Mouse (Mus musculus): Measurements from ENCODE around the gene Lman2l. TPM values are rescaled to one million over a fixed set of nuclear protein-coding genes. Genes with fewer than 3 reads are reported as not detected.
A peak's percentile ranks its signal among the peaks of the same experiment; 100 is the strongest.

The Lman2l gene
- polyA plus RNA-seq, 1 experiment from 2014 or later, result 40.9 TPM

DNA sequence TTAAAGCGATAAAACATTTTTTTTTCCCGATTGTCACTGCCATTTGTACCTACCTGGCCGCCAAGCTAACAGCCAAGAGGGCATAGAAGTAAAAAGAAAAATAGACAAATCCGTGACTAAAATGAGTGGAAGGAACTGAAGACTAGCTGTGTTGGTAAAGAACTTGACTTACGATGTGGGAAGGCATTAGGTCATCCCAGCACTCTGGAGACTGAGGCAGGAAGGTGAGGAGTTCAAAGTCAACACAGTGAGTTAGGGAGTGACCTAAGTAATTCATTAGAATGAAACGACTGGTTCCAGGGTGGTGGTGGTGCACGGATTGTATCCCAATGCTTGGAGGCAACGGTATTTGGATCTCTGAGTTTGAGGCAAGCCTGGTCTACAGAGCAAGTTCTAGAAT, 437 bp upstream of the Lman2l start:
- no peaks in the 10 kb centered on the region for H3K36me3 ChIP-seq (ENCODE audit: control insufficient read depth, insufficient read depth, low read length)
- WGBS, result 45% methylated on average over 8 of the region's 8 CpGs
- peak overlapping the region; percentile 60; the same call in 1 of the 2 replicates for H3K27ac ChIP-seq (ENCODE audit: low read depth, low read length)
- H3K9ac ChIP-seq (ENCODE audit: low read length), result 0 out of 2 replicates have a peak overlapping the region, but pooled peaks have one; percentile 10
- H3K4me3 ChIP-seq (ENCODE audit: low read depth, low read length), result no peak overlapping the region
- ATAC-seq (replicated peaks; ENCODE audit: low FRiP score), result peak; percentile 52; the same call in 1 of the 2 replicates
- no peaks in the 10 kb centered on the region for H3K4me1 ChIP-seq (replicated peaks; ENCODE audit: control insufficient read depth, insufficient read depth, low read length)
- H3K9me3 ChIP-seq (ENCODE audit: control insufficient read depth, low read length), result no peaks in the 10 kb centered on the region
- peak overlapping the region; percentile 32 for H3K4me2 ChIP-seq (ENCODE audit: low read depth, low read length, severe bottlenecking)
- no peaks in the 10 kb centered on the region for H3K27me3 ChIP-seq (ENCODE audit: control insufficient read depth, insufficient read depth, low read length)
- DNase-seq (ENCODE audit: low spot score), result no peak

DNA sequence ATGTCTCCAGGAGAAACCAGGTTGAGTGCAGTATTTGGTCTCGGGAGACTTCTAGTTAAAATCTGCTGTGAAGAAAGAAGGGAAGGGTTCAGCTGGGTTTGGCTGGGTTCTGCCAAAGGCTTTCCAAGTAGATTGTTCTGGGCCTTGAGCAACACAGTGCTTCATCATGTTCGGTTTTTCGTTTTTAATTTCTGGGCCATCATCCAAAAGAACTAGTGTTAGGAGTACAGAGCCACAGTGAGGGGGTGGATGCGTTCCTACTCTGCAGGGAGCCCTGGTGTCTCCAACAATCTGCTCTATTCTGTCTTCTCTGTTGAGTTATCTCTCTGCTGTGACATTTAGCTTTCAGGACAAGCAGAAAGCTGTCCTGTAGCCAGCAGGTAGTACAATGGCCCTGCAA, 4.0 kb downstream of the Lman2l start:
- DNase-seq (ENCODE audit: low spot score) (no peak), ATAC-seq (replicated peaks; ENCODE audit: low FRiP score) (no peak)
- Histone ChIP-seq H3K9ac (ENCODE audit: low read length) (no peak overlapping the region), H3K4me3 (ENCODE audit: low read depth, low read length) (no peak overlapping the region), H3K36me3 (ENCODE audit: control insufficient read depth, insufficient read depth, low read length) (peaks cover 16% of the 10 kb centered on the region; the same call in 1 of the 2 replicates), H3K27me3 (ENCODE audit: control insufficient read depth, insufficient read depth, low read length) (no peaks in the 10 kb centered on the region), H3K4me1 (replicated peaks; ENCODE audit: control insufficient read depth, insufficient read depth, low read length) (no peaks in the 10 kb centered on the region), H3K27ac (ENCODE audit: low read depth, low read length) (no peak overlapping the region), H3K9me3 (ENCODE audit: control insufficient read depth, low read length) (no peaks in the 10 kb centered on the region), H3K4me2 (ENCODE audit: low read depth, low read length, severe bottlenecking) (no peak overlapping the region)
- whole genome bisulfite sequencing, result 90% methylated on average over 4 of the region's 4 CpGs

DNA sequence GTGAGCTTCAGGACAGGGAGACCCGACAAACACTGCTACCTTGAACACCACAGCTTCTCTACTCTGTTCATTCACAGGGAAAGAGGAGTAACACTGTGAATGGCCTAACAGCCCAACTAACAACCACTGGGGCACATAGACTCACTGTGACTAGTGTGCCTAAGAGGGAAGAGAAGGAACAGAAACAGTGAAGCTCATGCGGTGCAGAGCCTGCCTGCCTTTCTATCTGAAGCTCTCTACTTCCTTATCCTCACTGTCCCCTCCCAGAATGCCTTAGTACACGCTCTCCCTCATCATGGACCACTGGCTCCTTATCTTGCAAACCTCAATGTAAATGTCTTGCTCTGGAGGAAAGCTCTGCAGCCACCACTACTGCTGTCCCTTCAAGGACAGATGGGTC, 7.8 kb downstream of the Lman2l start:
- no peak overlapping the region for H3K4me2 ChIP-seq (ENCODE audit: low read depth, low read length, severe bottlenecking)
- H3K9ac ChIP-seq (ENCODE audit: low read length), result no peak overlapping the region
- H3K27me3 ChIP-seq (ENCODE audit: control insufficient read depth, insufficient read depth, low read length), result no peaks in the 10 kb centered on the region
- DNase-seq (ENCODE audit: low spot score) (no peak), ATAC-seq (replicated peaks; ENCODE audit: low FRiP score) (no peak)
- H3K36me3 ChIP-seq (ENCODE audit: control insufficient read depth, insufficient read depth, low read length), result peaks cover 16% of the 10 kb centered on the region; the same call in 1 of the 2 replicates
- H3K27ac ChIP-seq (ENCODE audit: low read depth, low read length), result no peak overlapping the region
- H3K4me1 ChIP-seq (replicated peaks; ENCODE audit: control insufficient read depth, insufficient read depth, low read length), result no peaks in the 10 kb centered on the region
- no peaks in the 10 kb centered on the region for H3K9me3 ChIP-seq (ENCODE audit: control insufficient read depth, low read length)
- H3K4me3 ChIP-seq (ENCODE audit: low read depth, low read length), result no peak overlapping the region
- WGBS, result 94% methylated on average over 3 of the region's 3 CpGs

DNA sequence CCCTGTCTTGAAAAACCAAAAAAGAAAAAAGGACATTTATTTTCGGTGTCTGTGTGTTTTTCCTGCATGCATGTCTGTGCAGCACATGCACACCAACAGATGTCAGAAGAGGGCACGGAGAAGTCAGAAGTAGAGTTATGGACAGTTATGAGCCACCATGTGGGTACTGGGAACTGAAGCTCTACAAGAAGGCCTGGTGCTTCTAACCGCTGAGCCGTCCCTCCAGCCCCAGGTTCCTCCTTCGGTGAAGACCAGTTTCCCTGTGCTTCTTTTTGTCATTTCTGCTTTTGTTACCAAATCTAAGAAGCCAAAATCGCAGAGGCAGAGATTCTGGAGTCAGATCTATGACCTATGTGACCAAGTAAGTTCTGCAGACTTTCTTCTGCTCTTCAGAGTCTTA, 8.6 kb downstream of the Lman2l start:
- H3K36me3 ChIP-seq (ENCODE audit: control insufficient read depth, insufficient read depth, low read length), result peaks cover 18% of the 10 kb centered on the region; the same call in 1 of the 2 replicates
- WGBS, result 98% methylated on average over 6 of the region's 6 CpGs
- no peak overlapping the region for H3K9ac ChIP-seq (ENCODE audit: low read length)
- no peak overlapping the region for H3K27ac ChIP-seq (ENCODE audit: low read depth, low read length)
- no peak overlapping the region for H3K4me2 ChIP-seq (ENCODE audit: low read depth, low read length, severe bottlenecking)
- ATAC-seq (replicated peaks; ENCODE audit: low FRiP score) (no peak), DNase-seq (ENCODE audit: low spot score) (no peak)
- no peak overlapping the region for H3K4me3 ChIP-seq (ENCODE audit: low read depth, low read length)
- H3K4me1 ChIP-seq (replicated peaks; ENCODE audit: control insufficient read depth, insufficient read depth, low read length), result no peaks in the 10 kb centered on the region
- H3K27me3 ChIP-seq (ENCODE audit: control insufficient read depth, insufficient read depth, low read length), result no peaks in the 10 kb centered on the region
- no peaks in the 10 kb centered on the region for H3K9me3 ChIP-seq (ENCODE audit: control insufficient read depth, low read length)

DNA sequence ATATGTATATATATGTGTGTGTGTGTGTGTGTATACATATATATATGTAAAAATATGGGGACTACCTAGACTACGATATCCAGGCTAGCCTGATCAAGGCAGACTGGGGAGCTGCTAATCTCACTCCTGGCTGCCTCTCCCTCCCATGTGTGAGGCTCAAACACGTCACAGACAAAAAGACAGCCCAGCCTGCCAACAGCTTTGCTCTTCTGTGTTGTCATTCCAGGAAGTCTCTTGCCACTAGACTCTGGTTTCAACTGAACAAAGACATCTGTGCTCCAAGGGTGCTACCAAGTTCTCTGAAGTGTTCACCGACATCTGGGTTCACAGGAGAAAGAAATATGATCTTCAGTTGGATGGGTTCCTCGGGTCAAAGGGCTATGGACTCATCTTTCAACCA, 10.0 kb downstream of the Lman2l start:
- WGBS, result 80% methylated on average over 4 of the region's 4 CpGs
- no peaks in the 10 kb centered on the region for H3K27me3 ChIP-seq (ENCODE audit: control insufficient read depth, insufficient read depth, low read length)
- H3K9ac ChIP-seq (ENCODE audit: low read length), result no peak overlapping the region
- H3K4me1 ChIP-seq (replicated peaks; ENCODE audit: control insufficient read depth, insufficient read depth, low read length), result no peaks in the 10 kb centered on the region
- H3K4me2 ChIP-seq (ENCODE audit: low read depth, low read length, severe bottlenecking), result no peak overlapping the region
- no peak overlapping the region for H3K4me3 ChIP-seq (ENCODE audit: low read depth, low read length)
- DNase-seq (ENCODE audit: low spot score), result no peak
- no peaks in the 10 kb centered on the region for H3K9me3 ChIP-seq (ENCODE audit: control insufficient read depth, low read length)
- no peak for ATAC-seq (replicated peaks; ENCODE audit: low FRiP score)
- no peak overlapping the region for H3K27ac ChIP-seq (ENCODE audit: low read depth, low read length)
- peaks cover 18% of the 10 kb centered on the region; the same call in 1 of the 2 replicates for H3K36me3 ChIP-seq (ENCODE audit: control insufficient read depth, insufficient read depth, low read length)

DNA sequence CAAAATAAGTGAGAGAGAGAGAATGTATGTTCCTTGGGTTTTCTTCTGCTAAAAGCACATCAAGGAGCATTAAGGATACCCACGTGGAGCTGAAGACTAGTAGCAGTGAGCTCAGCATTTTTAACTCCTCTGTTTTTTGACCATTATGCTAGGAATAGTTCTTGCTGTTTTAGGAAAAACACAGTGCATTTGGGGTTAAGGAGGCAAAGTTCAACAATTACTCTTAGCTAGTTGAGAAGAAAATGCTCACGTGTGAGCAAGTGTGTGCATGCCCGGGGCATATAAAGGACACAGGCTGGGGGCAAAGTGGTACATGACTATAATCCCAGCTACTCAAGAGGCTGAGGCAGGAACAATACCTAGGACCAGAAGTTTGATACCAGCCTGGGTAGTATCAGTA, 11.5 kb downstream of the Lman2l start:
- WGBS, result 93% methylated on average over 3 of the region's 3 CpGs
- Histone ChIP-seq H3K27ac (ENCODE audit: low read depth, low read length) (no peak overlapping the region), H3K36me3 (ENCODE audit: control insufficient read depth, insufficient read depth, low read length) (peaks cover 18% of the 10 kb centered on the region; the same call in 1 of the 2 replicates), H3K9me3 (ENCODE audit: control insufficient read depth, low read length) (no peaks in the 10 kb centered on the region), H3K4me2 (ENCODE audit: low read depth, low read length, severe bottlenecking) (no peak overlapping the region), H3K4me1 (replicated peaks; ENCODE audit: control insufficient read depth, insufficient read depth, low read length) (no peaks in the 10 kb centered on the region), H3K27me3 (ENCODE audit: control insufficient read depth, insufficient read depth, low read length) (no peaks in the 10 kb centered on the region), H3K9ac (ENCODE audit: low read length) (no peak overlapping the region), H3K4me3 (ENCODE audit: low read depth, low read length) (no peak overlapping the region)
- DNase-seq (ENCODE audit: low spot score), result no peak
- ATAC-seq (replicated peaks; ENCODE audit: low FRiP score), result no peak

DNA sequence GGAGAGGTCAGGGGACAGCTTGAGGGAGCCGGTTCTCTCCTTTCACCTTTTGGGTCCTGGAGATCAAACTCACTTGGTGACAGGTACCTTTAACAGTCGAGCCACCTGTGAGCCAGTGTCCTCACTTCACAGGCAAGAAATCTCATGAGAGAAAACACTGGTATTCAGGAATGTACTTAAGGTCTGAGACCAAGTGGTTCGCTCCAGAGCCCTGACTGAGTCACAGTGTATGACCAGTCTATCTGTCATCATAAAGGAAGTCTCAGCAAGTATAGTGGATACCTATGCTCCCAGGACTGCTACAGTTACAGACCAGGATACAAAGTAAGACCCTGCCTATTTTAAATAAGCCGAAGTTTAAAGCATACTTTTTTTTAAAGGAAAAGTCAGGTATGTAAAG, 12.1 kb downstream of the Lman2l start:
- Histone ChIP-seq H3K27ac (ENCODE audit: low read depth, low read length) (no peak overlapping the region), H3K4me1 (replicated peaks; ENCODE audit: control insufficient read depth, insufficient read depth, low read length) (no peaks in the 10 kb centered on the region), H3K9me3 (ENCODE audit: control insufficient read depth, low read length) (no peaks in the 10 kb centered on the region), H3K9ac (ENCODE audit: low read length) (no peak overlapping the region), H3K4me3 (ENCODE audit: low read depth, low read length) (no peak overlapping the region), H3K36me3 (ENCODE audit: control insufficient read depth, insufficient read depth, low read length) (peaks cover 20% of the 10 kb centered on the region; the same call in 1 of the 2 replicates), H3K4me2 (ENCODE audit: low read depth, low read length, severe bottlenecking) (no peak overlapping the region), H3K27me3 (ENCODE audit: control insufficient read depth, insufficient read depth, low read length) (no peaks in the 10 kb centered on the region)
- ATAC-seq (replicated peaks; ENCODE audit: low FRiP score) (no peak), DNase-seq (ENCODE audit: low spot score) (no peak)
- 92% methylated on average over 4 of the region's 4 CpGs for WGBS

DNA sequence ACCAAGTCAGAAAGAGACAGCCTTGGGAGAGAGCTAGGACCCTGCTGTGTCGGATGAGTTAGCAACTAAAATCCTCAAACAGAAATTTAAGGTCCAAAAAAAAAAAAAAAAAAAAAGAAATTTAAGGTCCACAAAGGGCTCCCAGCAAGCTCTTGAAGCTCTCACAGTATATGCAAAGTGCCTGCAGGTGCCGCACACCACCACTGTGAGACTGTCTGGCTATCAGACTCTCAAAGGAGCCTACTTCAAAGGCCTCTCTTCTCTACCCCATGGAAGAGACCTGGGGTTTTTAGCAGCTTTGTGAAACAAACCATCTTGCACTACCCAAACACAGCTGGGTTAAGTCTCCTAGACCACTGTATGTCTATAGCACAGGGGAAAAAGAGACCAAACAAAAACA, 15.6 kb downstream of the Lman2l start:
- 92% methylated on average over 2 of the region's 2 CpGs for WGBS

DNA sequence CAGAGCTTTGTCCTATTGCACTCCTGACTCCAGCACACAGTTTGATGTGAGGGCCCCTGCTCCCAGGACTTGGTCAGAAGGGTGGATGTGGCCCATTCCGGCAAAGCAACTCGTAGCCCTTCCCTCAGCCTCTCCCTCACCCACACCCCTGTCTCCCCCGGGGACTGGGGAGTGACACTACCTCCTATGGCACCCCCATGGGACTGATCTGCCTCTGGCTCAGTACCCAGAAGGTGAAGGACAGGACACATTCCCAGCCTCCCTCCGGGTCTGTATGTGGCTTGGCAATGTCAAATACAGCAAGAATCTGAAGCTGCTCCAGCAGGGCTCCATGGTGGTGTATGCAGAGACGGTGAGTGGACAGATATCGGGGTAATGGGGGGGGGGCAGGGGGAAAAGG, 40.5 kb downstream of the Lman2l start:
- Histone ChIP-seq H3K4me2 (ENCODE audit: low read depth, low read length, severe bottlenecking) (no peak overlapping the region), H3K36me3 (ENCODE audit: control insufficient read depth, insufficient read depth, low read length) (no peaks in the 10 kb centered on the region), H3K9ac (ENCODE audit: low read length) (no peak overlapping the region), H3K4me1 (replicated peaks; ENCODE audit: control insufficient read depth, insufficient read depth, low read length) (peaks cover 3% of the 10 kb centered on the region; the same call in 1 of the 2 replicates), H3K4me3 (ENCODE audit: low read depth, low read length) (no peak overlapping the region), H3K9me3 (ENCODE audit: control insufficient read depth, low read length) (no peaks in the 10 kb centered on the region), H3K27me3 (ENCODE audit: control insufficient read depth, insufficient read depth, low read length) (no peaks in the 10 kb centered on the region), H3K27ac (ENCODE audit: low read depth, low read length) (no peak overlapping the region)
- DNase-seq (ENCODE audit: low spot score), result no peak
- 90% methylated on average over 6 of the region's 6 CpGs for WGBS
- ATAC-seq (replicated peaks; ENCODE audit: low FRiP score), result no peak

More for the DNA sequence above, 15.6 kb downstream of the Lman2l start:
- H3K4me3 ChIP-seq (ENCODE audit: low read depth, low read length), result no peak overlapping the region
- H3K9ac ChIP-seq (ENCODE audit: low read length), result no peak overlapping the region
- no peak overlapping the region for H3K27ac ChIP-seq (ENCODE audit: low read depth, low read length)
- DNase-seq (ENCODE audit: low spot score), result no peak
- H3K4me1 ChIP-seq (replicated peaks; ENCODE audit: control insufficient read depth, insufficient read depth, low read length), result no peaks in the 10 kb centered on the region
- no peaks in the 10 kb centered on the region for H3K9me3 ChIP-seq (ENCODE audit: control insufficient read depth, low read length)
- H3K4me2 ChIP-seq (ENCODE audit: low read depth, low read length, severe bottlenecking), result no peak overlapping the region
- H3K36me3 ChIP-seq (ENCODE audit: control insufficient read depth, insufficient read depth, low read length), result peaks cover 11% of the 10 kb centered on the region; the same call in 1 of the 2 replicates
- ATAC-seq (replicated peaks; ENCODE audit: low FRiP score), result no peak
- no peaks in the 10 kb centered on the region for H3K27me3 ChIP-seq (ENCODE audit: control insufficient read depth, insufficient read depth, low read length)

All from forebrain, embryonic 11.5 days (tissue).